Mouse (Mus musculus): Measurements from ENCODE around the gene Rplp2. TPM values are rescaled to one million over a fixed set of nuclear protein-coding genes. Genes with fewer than 3 reads are reported as not detected.
A peak's percentile ranks its signal among the peaks of the same experiment; 100 is the strongest.
"Not testable (repeated sequence)": the region's sequence is repeated elsewhere in the genome, so short reads cannot be mapped to it uniquely, and the experiment has no call there.

Gene Rplp2
- 1,554 and 1,709 TPM in 2 replicates for polyA plus RNA-seq (2014; fragmentation: Nextera tagmentation; extraction: Ambion mirVana)

GRCm38 (mm10) chr7:141447110-141447991, at the start of gene Rplp2:
Gene Rplp2, plus strand, starts transcription at chr7:141447370.
- Histone ChIP-seq H3K4me3 (ENCODE audit: low read depth, low read length) (peak within 1 kb of the TSS; percentile 87), H3K27me3 (replicated peaks; ENCODE audit: control insufficient read depth, insufficient read depth, low read length) (no peaks in the 10 kb centered on the region), H3K9me3 (ENCODE audit: control insufficient read depth, low read length) (no peaks in the 10 kb centered on the region), H3K4me2 (ENCODE audit: low read length) (peak within 1 kb of the TSS; percentile 95), H3K9ac (ENCODE audit: low read length) (peak within 1 kb of the TSS; percentile 92), H3K4me1 (replicated peaks; ENCODE audit: control insufficient read depth, insufficient read depth, low read length) (peaks cover 22% of the 10 kb centered on the region), H3K27ac (ENCODE audit: low read depth) (peak within 1 kb of the TSS; percentile 81), H3K36me3 (ENCODE audit: control insufficient read depth, insufficient read depth, low read length) (peaks cover 38% of the 10 kb centered on the region)
- WGBS = 0% methylated on average over 63 of the region's 63 CpGs
- peak; percentile 91 for ATAC-seq (replicated peaks; ENCODE audit: low FRiP score, low TSS enrichment, low read depth)
- peak; percentile 99 for DNase-seq (ENCODE audit: low spot score)

- no peaks in the 10 kb centered on the region for H3K4me1 ChIP-seq (replicated peaks; ENCODE audit: control insufficient read depth, insufficient read depth, low read length)
- no peaks in the 10 kb centered on the region for H3K9me3 ChIP-seq (ENCODE audit: control insufficient read depth, low read length)
- ATAC-seq (replicated peaks; ENCODE audit: low FRiP score, low TSS enrichment, low read depth) = 0 out of 2 replicates have a peak, but pooled peaks have one; percentile 23
- no peak overlapping the region for H3K4me2 ChIP-seq (ENCODE audit: low read length)
- WGBS = 42% methylated on average over 5 of the region's 5 CpGs
- no peaks in the 10 kb centered on the region for H3K27me3 ChIP-seq (replicated peaks; ENCODE audit: control insufficient read depth, insufficient read depth, low read length)
- H3K4me3 ChIP-seq (ENCODE audit: low read depth, low read length) = no peak overlapping the region
- peaks cover 48% of the 10 kb centered on the region for H3K36me3 ChIP-seq (ENCODE audit: control insufficient read depth, insufficient read depth, low read length)
- H3K27ac ChIP-seq (ENCODE audit: low read depth) = no peak overlapping the region
- H3K9ac ChIP-seq (ENCODE audit: low read length) = no peak overlapping the region
- DNase-seq (ENCODE audit: low spot score) = peak; percentile 75
Observed at GRCm38 (mm10) chr7:141403305-141403704, 43.9 kb upstream of the Rplp2 start.

- WGBS = 74% methylated on average over 4 of the region's 4 CpGs
- ATAC-seq (replicated peaks; ENCODE audit: low FRiP score, low TSS enrichment, low read depth) = no peak
Observed at GRCm38 (mm10) chr7:141405466-141405865, 41.7 kb upstream of the Rplp2 start.

GRCm38 (mm10) chr7:141407670-141408069, 39.5 kb upstream of the Rplp2 start:
- ATAC-seq (replicated peaks; ENCODE audit: low FRiP score, low TSS enrichment, low read depth); H3K4me2 ChIP-seq (ENCODE audit: low read length); H3K9me3 ChIP-seq (ENCODE audit: control insufficient read depth, low read length); DNase-seq (ENCODE audit: low spot score); H3K4me3 ChIP-seq (ENCODE audit: low read depth, low read length); H3K27me3 ChIP-seq (replicated peaks; ENCODE audit: control insufficient read depth, insufficient read depth, low read length); H3K9ac ChIP-seq (ENCODE audit: low read length); H3K27ac ChIP-seq (ENCODE audit: low read depth); H3K4me1 ChIP-seq (replicated peaks; ENCODE audit: control insufficient read depth, insufficient read depth, low read length): not testable (repeated sequence)
- 95% methylated on average over 7 of the region's 7 CpGs for WGBS
- H3K36me3 ChIP-seq (ENCODE audit: control insufficient read depth, insufficient read depth, low read length) = peaks cover 34% of the 10 kb centered on the region

More at GRCm38 (mm10) chr7:141405466-141405865, 41.7 kb upstream of the Rplp2 start:
- H3K27me3 ChIP-seq (replicated peaks; ENCODE audit: control insufficient read depth, insufficient read depth, low read length) = no peaks in the 10 kb centered on the region
- DNase-seq (ENCODE audit: low spot score) = no peak
- H3K9me3 ChIP-seq (ENCODE audit: control insufficient read depth, low read length) = no peaks in the 10 kb centered on the region
- no peak overlapping the region for H3K27ac ChIP-seq (ENCODE audit: low read depth)
- H3K4me2 ChIP-seq (ENCODE audit: low read length) = no peak overlapping the region
- no peak overlapping the region for H3K4me3 ChIP-seq (ENCODE audit: low read depth, low read length)
- H3K4me1 ChIP-seq (replicated peaks; ENCODE audit: control insufficient read depth, insufficient read depth, low read length) = 0 out of 2 replicates have a peak, but pooled peaks cover 2% of the 10 kb centered on the region
- H3K9ac ChIP-seq (ENCODE audit: low read length) = no peak overlapping the region
- peaks cover 46% of the 10 kb centered on the region for H3K36me3 ChIP-seq (ENCODE audit: control insufficient read depth, insufficient read depth, low read length)

- WGBS = 14% methylated on average over 11 of the region's 11 CpGs
Observed at GRCm38 (mm10) chr7:141408833-141409232, 38.3 kb upstream of the Rplp2 start.

GRCm38 (mm10) chr7:141410631-141411030, 36.5 kb upstream of the Rplp2 start:
- H3K9me3 ChIP-seq (ENCODE audit: control insufficient read depth, low read length) = no peaks in the 10 kb centered on the region
- WGBS = 94% methylated on average over 8 of the region's 8 CpGs
- no peak overlapping the region for H3K4me2 ChIP-seq (ENCODE audit: low read length)
- no peaks in the 10 kb centered on the region for H3K27me3 ChIP-seq (replicated peaks; ENCODE audit: control insufficient read depth, insufficient read depth, low read length)
- no peak for DNase-seq (ENCODE audit: low spot score)
- H3K4me1 ChIP-seq (replicated peaks; ENCODE audit: control insufficient read depth, insufficient read depth, low read length) = peaks cover 10% of the 10 kb centered on the region; the same call in 1 of the 2 replicates
- no peak for ATAC-seq (replicated peaks; ENCODE audit: low FRiP score, low TSS enrichment, low read depth)
- peaks cover 34% of the 10 kb centered on the region for H3K36me3 ChIP-seq (ENCODE audit: control insufficient read depth, insufficient read depth, low read length)
- H3K9ac ChIP-seq (ENCODE audit: low read length) = no peak overlapping the region
- H3K4me3 ChIP-seq (ENCODE audit: low read depth, low read length) = no peak overlapping the region
- H3K27ac ChIP-seq (ENCODE audit: low read depth) = no peak overlapping the region

More at GRCm38 (mm10) chr7:141408833-141409232, 38.3 kb upstream of the Rplp2 start:
- H3K27ac ChIP-seq (ENCODE audit: low read depth) = no peak overlapping the region
- peak; percentile 93 for DNase-seq (ENCODE audit: low spot score)
- no peak overlapping the region for H3K4me3 ChIP-seq (ENCODE audit: low read depth, low read length)
- peak; percentile 73 for ATAC-seq (replicated peaks; ENCODE audit: low FRiP score, low TSS enrichment, low read depth)
- no peaks in the 10 kb centered on the region for H3K27me3 ChIP-seq (replicated peaks; ENCODE audit: control insufficient read depth, insufficient read depth, low read length)
- peaks cover 34% of the 10 kb centered on the region for H3K36me3 ChIP-seq (ENCODE audit: control insufficient read depth, insufficient read depth, low read length)
- H3K9me3 ChIP-seq (ENCODE audit: control insufficient read depth, low read length) = no peaks in the 10 kb centered on the region
- H3K4me2 ChIP-seq (ENCODE audit: low read length) = no peak overlapping the region
- no peak overlapping the region for H3K9ac ChIP-seq (ENCODE audit: low read length)
- peaks cover 7% of the 10 kb centered on the region; the same call in 1 of the 2 replicates for H3K4me1 ChIP-seq (replicated peaks; ENCODE audit: control insufficient read depth, insufficient read depth, low read length)

GRCm38 (mm10) chr7:141411667-141412066, 35.5 kb upstream of the Rplp2 start:
- Histone ChIP-seq H3K27me3 (replicated peaks; ENCODE audit: control insufficient read depth, insufficient read depth, low read length) (no peaks in the 10 kb centered on the region), H3K36me3 (ENCODE audit: control insufficient read depth, insufficient read depth, low read length) (peaks cover 31% of the 10 kb centered on the region), H3K27ac (ENCODE audit: low read depth) (no peak overlapping the region), H3K4me1 (replicated peaks; ENCODE audit: control insufficient read depth, insufficient read depth, low read length) (peaks cover 10% of the 10 kb centered on the region; the same call in 1 of the 2 replicates), H3K4me3 (ENCODE audit: low read depth, low read length) (no peak overlapping the region), H3K4me2 (ENCODE audit: low read length) (no peak overlapping the region), H3K9ac (ENCODE audit: low read length) (no peak overlapping the region), H3K9me3 (ENCODE audit: control insufficient read depth, low read length) (no peaks in the 10 kb centered on the region)
- DNase-seq (ENCODE audit: low spot score) (no peak), ATAC-seq (replicated peaks; ENCODE audit: low FRiP score, low TSS enrichment, low read depth) (no peak)
- WGBS = 94% methylated on average over 1 of the region's 1 CpGs

GRCm38 (mm10) chr7:141413331-141413730, 33.8 kb upstream of the Rplp2 start:
- DNase-seq (ENCODE audit: low spot score) (no peak), ATAC-seq (replicated peaks; ENCODE audit: low FRiP score, low TSS enrichment, low read depth) (peak; percentile 10; the same call in 1 of the 2 replicates)

More at GRCm38 (mm10) chr7:141413331-141413730, 33.8 kb upstream of the Rplp2 start:
- Histone ChIP-seq H3K27ac (ENCODE audit: low read depth) (peak overlapping the region; percentile 43), H3K4me1 (replicated peaks; ENCODE audit: control insufficient read depth, insufficient read depth, low read length) (peaks cover 10% of the 10 kb centered on the region; the same call in 1 of the 2 replicates), H3K9me3 (ENCODE audit: control insufficient read depth, low read length) (no peaks in the 10 kb centered on the region), H3K27me3 (replicated peaks; ENCODE audit: control insufficient read depth, insufficient read depth, low read length) (no peaks in the 10 kb centered on the region), H3K9ac (ENCODE audit: low read length) (peak overlapping the region; percentile 64), H3K4me2 (ENCODE audit: low read length) (peak overlapping the region; percentile 70), H3K4me3 (ENCODE audit: low read depth, low read length) (peak overlapping the region; percentile 92), H3K36me3 (ENCODE audit: control insufficient read depth, insufficient read depth, low read length) (peaks cover 25% of the 10 kb centered on the region)
- 2% methylated on average over 16 of the region's 16 CpGs for WGBS

Measured in intestine, embryonic 14.5 days (tissue).